Mouse (Mus musculus): ENCODE measurements around the gene Tesk1.

DNA sequence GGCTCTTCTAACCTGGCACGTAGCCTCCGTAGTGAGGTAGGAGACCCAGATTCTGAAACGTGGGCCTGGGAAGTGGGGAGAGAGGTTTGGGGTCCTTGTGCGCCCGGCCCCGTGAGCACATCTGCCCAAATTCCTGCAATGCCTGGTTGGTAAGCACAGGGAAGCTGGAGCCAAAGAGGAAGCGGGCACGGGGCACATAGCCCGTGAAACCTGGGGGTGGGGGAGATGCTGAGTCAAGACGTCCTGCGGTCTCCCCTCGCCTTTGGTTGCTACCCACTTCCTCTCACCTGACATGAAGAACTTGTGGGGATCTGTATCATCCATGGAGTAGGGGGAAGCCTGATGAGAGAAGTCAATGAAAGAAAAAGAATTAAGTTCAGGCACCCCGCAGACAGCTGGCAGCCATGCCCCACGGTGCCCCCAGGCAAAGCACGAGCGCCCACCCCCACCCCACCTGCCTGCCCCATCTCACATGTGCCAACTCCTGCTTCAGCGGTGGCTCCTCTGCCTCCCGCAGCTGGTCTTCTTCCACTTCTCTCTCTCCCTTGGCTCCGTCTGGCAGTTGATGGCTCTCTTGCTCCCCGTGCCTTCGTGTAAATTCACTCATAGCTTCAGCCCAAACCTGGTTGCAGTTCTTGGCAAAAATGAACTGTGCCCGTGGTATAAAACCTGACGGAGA, 14.1 kb upstream of the Tesk1 start:
- no peak for TF ChIP-seq NANOG (IDR thresholded peaks at IDR 0.05; ENCODE audit: borderline replicate concordance, low read length)
- no peak for TF ChIP-seq CTCF (conservative IDR thresholded peaks at IDR 0.05; ENCODE audit: low read length)
